Mouse (Mus musculus) lung, adult 2 months (tissue): ENCODE results near the gene Ier3. TPM values are rescaled to one million over a fixed set of nuclear protein-coding genes. Genes with fewer than 3 reads are reported as not detected.
A peak's percentile ranks its signal among the peaks of the same experiment; 100 is the strongest.

ENCODE experiments used
- DNase-seq: peaks from one replicate; pipeline ENCODE4 v3.0.0; 2022
- H3K4me1 ChIP-seq: fragments of 200-500 bp; 2 replicates; pipeline ENCODE4 v1.6.1; 2011; ENCODE audit warnings: low read length; ENCODE audit not compliant: control insufficient read depth, insufficient read depth
- H3K4me3 ChIP-seq: fragments of 200-500 bp; replicated peaks from 2 replicates; pipeline ENCODE3; 2011; ENCODE audit warnings: low read depth, mild to moderate bottlenecking, control low read depth, low read length; ENCODE audit errors: extremely low read depth
- CTCF ChIP-seq: fragments of 200-500 bp; IDR thresholded peaks from 2 replicates; pipeline ENCODE4 v1.5.1; 2011; ENCODE audit warnings: mild to moderate bottlenecking, low read length, control low read depth; ENCODE audit not compliant: insufficient read depth
- POLR2A ChIP-seq: fragments of 200-500 bp; IDR thresholded peaks from 2 replicates; pipeline ENCODE4 v1.6.1; 2011; ENCODE audit warnings: low read depth, mild to moderate bottlenecking, control low read depth, low read length, borderline replicate concordance; ENCODE audit errors: extremely low read depth
- WGBS: fragments of 180-500 bp; shearing (Covaris S2); methylation state at CpG from one replicate; pipeline ENCODE4 v1.1.7; 2018; 5-methylcytosine and 5-hydroxymethylcytosine counted together
- polyA plus RNA-seq: library from polyadenylated mRNA; depleted of rRNA; stranded (reverse); fragments of >200 nt; gene quantifications from 2 replicates; pipeline ENCODE4 v1.2.3, GENCODE M21; 2012

Gene Ier3
- polyA plus RNA-seq, 1 experiment = 133 TPM

- 87% methylated on average over 11 of the region's 11 CpGs for WGBS
- DNase-seq = no peak
- TF ChIP-seq CTCF (no peak), POLR2A (no peak)
- H3K4me3 ChIP-seq = no peak overlapping the region
- peaks cover 37% of the 10 kb centered on the region for H3K4me1 ChIP-seq
Observed at GRCm38 (mm10) chr17:35809395-35809794, 12.1 kb upstream of the Ier3 start.

- TF ChIP-seq CTCF = no peak
- TF ChIP-seq POLR2A = no peak
- WGBS = 35% methylated on average over 5 of the region's 5 CpGs
- no peak for DNase-seq
- Histone ChIP-seq H3K4me1 (peaks cover 48% of the 10 kb centered on the region), H3K4me3 (no peak overlapping the region)
Observed at GRCm38 (mm10) chr17:35810900-35811648, 10.4 kb upstream of the Ier3 start.

- DNase-seq = no peak
- H3K4me1 ChIP-seq = peaks cover 48% of the 10 kb centered on the region
- H3K4me3 ChIP-seq = no peak overlapping the region
- TF ChIP-seq CTCF (no peak), POLR2A (no peak)
- 76% methylated on average over 5 of the region's 5 CpGs for WGBS
Observed at GRCm38 (mm10) chr17:35812307-35812706, 9.2 kb upstream of the Ier3 start.

GRCm38 (mm10) chr17:35812736-35813135 is 8.7 kb upstream of the Ier3 start:
- no peak for TF ChIP-seq CTCF
- no peak for TF ChIP-seq POLR2A
- Histone ChIP-seq H3K4me1 (peaks cover 45% of the 10 kb centered on the region), H3K4me3 (no peak overlapping the region)
- WGBS = 32% methylated on average over 6 of the region's 6 CpGs
- DNase-seq = no peak

GRCm38 (mm10) chr17:35813245-35813647 is 8.2 kb upstream of the Ier3 start:
- TF ChIP-seq POLR2A (peak; percentile 16; the same call in 1 of the 2 replicates), CTCF (no peak)
- Histone ChIP-seq H3K4me1 (peaks cover 44% of the 10 kb centered on the region), H3K4me3 (no peak overlapping the region)
- 3% methylated on average over 7 of the region's 7 CpGs for WGBS
- peak; percentile 95 for DNase-seq

GRCm38 (mm10) chr17:35813653-35814052 is 7.8 kb upstream of the Ier3 start:
- Histone ChIP-seq H3K4me1 (peaks cover 40% of the 10 kb centered on the region), H3K4me3 (no peak overlapping the region)
- TF ChIP-seq POLR2A = no peak
- TF ChIP-seq CTCF = no peak
- peak; percentile 56 for DNase-seq
- WGBS = 22% methylated on average over 7 of the region's 7 CpGs

- TF ChIP-seq POLR2A = no peak
- no peak for TF ChIP-seq CTCF
- Histone ChIP-seq H3K4me1 (peaks cover 39% of the 10 kb centered on the region), H3K4me3 (no peak overlapping the region)
- no peak for DNase-seq
- WGBS = 25% methylated on average over 6 of the region's 6 CpGs
Observed at GRCm38 (mm10) chr17:35814678-35815077, 6.8 kb upstream of the Ier3 start.

GRCm38 (mm10) chr17:35815836-35816235 is 5.6 kb upstream of the Ier3 start:
- TF ChIP-seq CTCF (no peak), POLR2A (no peak)
- H3K4me3 ChIP-seq = no peak overlapping the region
- 65% methylated on average over 7 of the region's 7 CpGs for WGBS
- H3K4me1 ChIP-seq = peaks cover 41% of the 10 kb centered on the region
- DNase-seq = no peak

GRCm38 (mm10) chr17:35816686-35817085 is 4.8 kb upstream of the Ier3 start:
- WGBS = 51% methylated on average over 14 of the region's 14 CpGs
- no peak for DNase-seq
- TF ChIP-seq CTCF (no peak), POLR2A (no peak)
- H3K4me3 ChIP-seq = no peak overlapping the region
- peaks cover 32% of the 10 kb centered on the region for H3K4me1 ChIP-seq

- DNase-seq = no peak
- Histone ChIP-seq H3K4me3 (no peak overlapping the region), H3K4me1 (peaks cover 27% of the 10 kb centered on the region)
- 66% methylated on average over 10 of the region's 10 CpGs for WGBS
- TF ChIP-seq POLR2A = no peak
- no peak for TF ChIP-seq CTCF
Observed at GRCm38 (mm10) chr17:35817226-35817625, 4.3 kb upstream of the Ier3 start.
